Mouse (Mus musculus): ENCODE measurements around the gene Cyp4f18.
"Not testable (repeated sequence)": the region's sequence is repeated elsewhere in the genome, so short reads cannot be mapped to it uniquely, and the experiment has no call there.

The Cyp4f18 gene

DNA sequence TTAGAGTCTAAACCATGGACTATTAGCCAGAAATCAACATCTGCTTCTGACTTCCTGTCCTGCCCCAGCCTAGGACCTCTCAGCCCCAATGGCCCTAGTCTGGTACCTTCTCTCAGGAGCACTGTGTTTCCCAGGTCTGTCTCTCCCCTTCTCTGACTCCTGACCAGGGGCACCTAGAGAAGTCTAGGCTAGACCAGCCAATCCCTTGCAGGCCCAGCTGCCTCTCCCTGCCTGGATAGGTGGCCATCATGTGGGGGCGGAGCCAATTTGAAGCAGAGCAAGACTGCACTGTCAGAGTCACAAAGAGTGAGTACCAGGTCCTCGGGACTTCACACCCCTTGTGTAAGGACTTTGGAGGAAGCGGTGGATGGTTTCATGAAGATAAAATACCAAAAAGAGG is at the start of gene Cyp4f18:
Gene Cyp4f18 (minus strand): TSS at position 154 of the 400 bp plus-strand sequence.
- CTCF ChIA-PET = no interaction called here

DNA sequence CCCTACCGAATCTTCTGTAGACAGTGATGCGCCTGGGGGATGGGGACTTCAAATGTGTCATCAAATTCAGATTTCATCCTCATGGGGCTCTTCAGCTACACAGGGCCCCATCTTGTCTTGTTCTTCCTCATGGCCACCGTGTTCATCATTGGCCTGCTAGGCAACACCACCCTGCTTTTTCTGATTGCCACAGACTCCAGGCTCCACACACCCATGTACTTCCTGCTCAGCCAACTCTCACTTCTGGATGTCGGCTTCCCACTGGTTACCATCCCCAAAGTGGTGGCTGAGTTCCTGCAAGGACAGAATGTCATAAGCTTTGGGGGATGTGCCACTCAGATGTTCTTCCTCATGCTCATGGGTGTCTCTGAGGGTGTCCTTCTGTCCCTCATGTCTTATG is 48.2 kb upstream of the Cyp4f18 start:
- CTCF ChIA-PET = not testable (repeated sequence)

DNA sequence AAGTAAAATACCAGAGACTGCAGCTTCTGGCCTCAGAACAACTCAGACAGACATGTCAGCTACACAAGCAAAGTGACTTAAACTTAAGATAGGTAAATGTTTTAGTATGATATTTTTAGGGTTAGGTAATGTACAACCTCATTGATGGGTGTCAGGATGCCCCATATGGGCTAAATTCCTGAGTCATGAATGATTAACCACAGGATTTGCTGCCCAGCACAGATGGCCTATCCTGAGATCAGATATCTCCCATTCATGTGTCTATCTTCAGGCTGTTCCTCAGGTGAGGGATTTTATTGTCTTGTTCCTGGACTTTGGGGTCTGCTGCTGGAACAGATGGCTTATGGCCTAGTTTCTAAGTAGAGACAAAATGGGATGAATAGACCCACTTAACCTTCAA is 45.2 kb upstream of the Cyp4f18 start:
- CTCF ChIA-PET = not testable (repeated sequence)

DNA sequence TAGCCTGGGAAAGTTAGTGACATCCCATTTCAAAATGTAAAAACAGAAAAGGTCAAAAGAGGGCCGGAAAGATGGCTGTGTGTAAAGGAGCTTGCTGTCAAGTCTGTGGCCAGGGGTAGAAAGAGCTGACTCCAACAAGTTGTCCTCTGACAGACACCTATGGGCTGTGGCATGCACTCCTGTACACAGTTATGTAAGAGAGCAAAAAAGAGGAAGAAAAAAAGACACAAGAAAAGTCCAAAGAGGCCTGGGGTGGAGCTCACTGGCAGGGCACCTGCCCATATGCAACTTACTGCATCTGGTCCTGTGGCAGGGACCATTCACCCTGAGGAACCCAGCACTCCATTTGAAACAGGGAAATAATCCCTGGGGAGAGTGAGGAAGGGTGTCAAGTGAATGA is 33.1 kb upstream of the Cyp4f18 start:
- CTCF ChIA-PET = no interaction called here

DNA sequence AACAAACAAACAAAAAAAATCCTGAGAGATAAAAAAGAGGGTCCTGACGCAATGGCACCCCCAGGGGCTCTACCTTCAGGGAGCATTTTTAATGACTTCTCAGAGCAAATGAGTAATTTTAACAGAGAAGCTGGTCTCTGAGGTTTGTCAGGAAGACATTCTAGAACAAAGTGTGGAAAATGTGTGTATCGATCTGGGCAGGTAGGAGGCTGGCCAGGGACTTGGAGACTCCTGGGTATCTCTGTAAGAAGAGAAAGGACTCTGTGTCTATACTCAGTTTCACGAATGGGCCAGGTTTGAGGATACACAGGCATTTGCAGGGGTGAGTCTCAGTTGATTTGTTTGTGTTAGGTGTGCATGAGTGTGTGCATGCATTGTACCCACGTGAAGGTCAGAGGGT is 31.5 kb upstream of the Cyp4f18 start, which contains the start of gene Olfr372:
Gene Olfr372 (plus strand): TSS at position 301 of the 400 bp plus-strand sequence.
- CTCF ChIA-PET = not testable (repeated sequence)

DNA sequence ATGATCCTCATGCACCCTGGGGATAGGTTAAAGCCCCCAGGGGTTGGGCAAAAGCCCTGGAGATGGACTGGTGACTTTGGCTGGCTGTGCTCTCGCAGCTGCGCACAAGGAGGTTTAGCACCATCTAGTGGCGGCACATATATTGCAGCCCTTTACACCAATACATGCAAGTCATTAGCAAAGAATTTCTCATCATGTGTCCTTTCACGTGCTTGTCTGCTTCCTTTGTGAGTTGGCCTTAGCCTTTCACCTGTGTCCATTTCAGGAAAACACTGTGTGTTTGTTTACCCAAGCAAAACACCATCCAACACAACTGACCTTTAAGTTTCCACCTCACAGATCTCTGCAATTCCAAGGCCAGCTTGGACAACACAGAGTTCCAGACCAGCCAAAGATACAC is 23.5 kb upstream of the Cyp4f18 start:
- CTCF ChIA-PET = interaction anchor here (0.7 kb wide), 1 partner anchor 148 kb away, joined by 3 read pairs; no protein-coding TSS in a partner anchor

DNA sequence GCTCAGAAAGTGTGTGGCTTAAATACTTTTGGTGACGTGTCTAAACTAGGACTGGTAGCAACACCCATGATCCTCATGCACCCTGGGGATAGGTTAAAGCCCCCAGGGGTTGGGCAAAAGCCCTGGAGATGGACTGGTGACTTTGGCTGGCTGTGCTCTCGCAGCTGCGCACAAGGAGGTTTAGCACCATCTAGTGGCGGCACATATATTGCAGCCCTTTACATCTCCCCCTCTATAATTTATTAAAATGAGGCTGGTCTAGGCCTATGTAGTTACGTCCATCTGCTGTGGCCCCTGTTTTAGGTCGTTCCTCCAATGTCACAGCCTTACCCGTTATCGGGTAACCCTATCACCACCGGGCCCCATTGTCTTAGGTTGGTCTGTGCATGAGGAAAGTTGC is 15.5 kb upstream of the Cyp4f18 start:
- CTCF ChIA-PET = interaction anchor here (0.5 kb wide), 1 partner anchor 21 kb away, joined by 5 read pairs; no protein-coding TSS in a partner anchor

DNA sequence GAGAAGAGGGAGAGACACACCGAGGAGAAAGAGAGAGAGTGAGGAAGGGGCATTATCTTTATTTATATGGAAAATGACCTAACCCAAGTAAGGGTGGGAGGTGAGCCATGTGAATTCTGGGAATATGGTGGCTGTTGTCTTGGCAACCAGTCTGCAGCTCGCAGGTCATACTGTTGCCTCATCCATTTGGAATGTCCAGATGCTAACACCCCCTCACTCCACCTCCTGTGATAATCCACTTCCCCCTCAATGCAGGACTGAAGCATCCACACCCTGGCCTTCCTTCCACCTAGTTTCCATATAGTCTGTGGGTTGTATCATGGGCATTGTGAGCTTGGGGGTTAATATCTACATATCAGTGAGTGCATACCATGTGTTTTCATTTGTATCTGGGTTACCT is 10.4 kb upstream of the Cyp4f18 start:
- CTCF ChIA-PET = no interaction called here

DNA sequence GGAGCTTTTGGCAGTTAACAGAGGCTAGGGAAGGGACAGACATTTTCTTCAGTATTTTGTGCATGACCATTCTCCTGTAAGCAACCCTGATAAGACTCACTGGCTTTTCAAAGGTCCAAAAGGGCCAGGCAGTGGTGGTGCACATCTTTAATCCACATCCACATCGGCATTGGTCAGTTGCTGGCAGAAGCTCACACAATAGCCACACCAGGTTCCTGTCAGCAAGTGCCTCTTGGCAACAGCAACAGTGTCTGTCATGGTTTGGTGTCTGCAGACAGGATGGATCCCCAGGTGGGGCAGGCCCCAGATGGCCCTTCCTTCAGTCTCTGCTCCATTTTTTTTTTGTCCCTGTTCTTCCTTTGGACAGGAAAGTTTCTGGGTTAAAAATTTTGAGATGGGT is 9.6 kb upstream of the Cyp4f18 start:
- CTCF ChIA-PET = interaction anchor here (0.5 kb wide), 1 partner anchor 290 kb away, joined by 9 read pairs; no protein-coding TSS in a partner anchor

DNA sequence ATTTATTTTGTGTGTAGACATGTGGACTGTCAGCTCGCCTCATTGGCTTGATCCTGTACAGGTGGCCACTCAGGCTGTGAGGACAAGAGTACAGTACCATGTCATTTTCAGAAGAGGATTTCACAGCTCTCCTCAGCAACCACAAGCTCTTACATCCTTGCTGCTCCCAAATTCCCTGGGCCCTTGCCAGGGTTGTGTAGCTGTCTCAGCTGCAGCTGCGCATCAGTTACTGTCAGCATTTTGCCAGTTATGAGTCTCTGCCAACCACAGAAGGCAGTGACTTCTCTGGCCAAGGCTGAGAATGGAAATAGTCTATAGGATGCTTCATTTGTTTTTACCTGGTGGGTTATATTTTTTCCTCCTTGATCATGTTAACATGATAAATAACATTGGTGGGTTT is 8.7 kb upstream of the Cyp4f18 start:
- CTCF ChIA-PET = interaction anchor here (0.7 kb wide), 2 partner anchors 101 to 318 kb away, joined by 4 to 6 read pairs; no protein-coding TSS in a partner anchor

DNA sequence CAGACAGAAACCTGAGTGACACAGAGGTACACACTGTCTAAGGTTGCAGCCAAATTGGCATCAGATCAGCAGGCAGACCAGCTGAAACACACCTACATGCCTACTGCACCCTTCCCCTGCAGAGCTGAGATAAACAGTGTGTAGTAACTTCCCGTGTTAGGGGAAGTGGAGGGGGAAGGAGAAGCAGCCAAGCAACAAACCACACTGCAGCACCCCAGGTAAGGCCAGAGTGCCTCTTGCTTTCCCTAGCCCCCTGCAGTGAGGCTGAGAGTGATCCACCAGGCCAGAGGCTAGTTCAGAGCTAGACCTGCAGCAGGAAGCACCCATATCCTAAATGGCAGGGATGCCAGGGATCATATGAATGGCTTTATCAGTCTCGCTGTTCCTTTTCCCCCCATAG is 7.9 kb upstream of the Cyp4f18 start:
- CTCF ChIA-PET = not testable (repeated sequence)

DNA sequence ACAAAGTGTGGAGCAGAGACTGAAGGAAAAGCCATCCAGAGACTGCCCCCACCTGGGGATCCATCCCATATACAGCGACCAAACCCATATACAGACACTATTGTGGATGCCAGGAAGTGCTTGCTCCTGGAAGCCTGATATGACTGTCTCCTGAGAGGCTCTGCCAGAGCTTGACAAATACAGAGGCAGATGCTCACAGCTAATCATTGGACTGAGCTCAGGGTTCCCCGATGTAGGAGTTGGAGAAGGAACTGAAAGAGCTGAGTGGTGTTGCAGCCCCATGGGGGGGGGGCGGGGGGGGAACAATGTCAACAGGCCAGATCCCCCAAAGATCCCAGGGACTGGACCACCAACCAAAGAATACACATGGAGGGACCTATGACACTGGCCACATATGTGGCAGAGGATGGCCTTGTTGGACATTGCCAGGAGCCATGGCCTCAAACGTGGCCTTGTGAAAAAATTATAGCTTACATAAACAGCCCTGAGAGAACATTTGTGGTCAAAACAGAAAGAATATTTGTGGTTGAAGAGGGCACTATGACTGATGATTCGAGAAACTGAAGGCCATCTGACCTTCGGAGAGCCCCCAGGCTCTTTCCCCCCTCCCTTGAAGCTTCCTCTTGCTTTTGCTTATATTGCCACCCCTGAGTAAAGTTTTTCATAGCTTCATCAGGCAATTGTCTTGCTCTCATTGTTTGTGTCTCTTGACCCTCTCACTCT is 4.2 kb upstream of the Cyp4f18 start:
- CTCF ChIA-PET = interaction anchor here (0.7 kb wide), 1 partner anchor 60 kb away, joined by 3 read pairs; no protein-coding TSS in a partner anchor

DNA sequence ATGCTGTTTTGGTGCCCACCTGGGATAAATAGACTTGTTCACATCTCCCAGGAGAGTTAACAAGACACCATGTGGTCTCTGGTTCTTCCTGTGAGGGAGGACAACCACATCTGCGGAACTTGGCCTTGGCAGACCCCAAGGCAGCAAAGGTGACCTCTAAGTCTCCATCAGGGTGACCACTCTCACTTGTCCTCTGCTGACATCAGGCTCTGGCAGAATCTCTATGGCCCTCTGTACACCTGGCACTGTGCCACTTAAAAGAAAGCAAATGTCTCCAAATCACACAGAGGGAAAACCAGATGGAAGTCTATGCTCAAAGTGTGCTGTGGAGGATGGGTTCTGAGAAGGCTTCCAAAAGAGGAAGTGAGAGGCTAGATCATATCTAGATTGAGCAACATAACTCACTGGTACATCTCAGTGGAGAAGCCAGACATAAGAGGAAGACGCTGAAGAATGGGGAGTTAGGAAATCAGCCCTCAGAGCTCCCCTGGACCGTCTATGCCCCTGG is 1.2 kb downstream of the Cyp4f18 start:
- CTCF ChIA-PET = no interaction called here

DNA sequence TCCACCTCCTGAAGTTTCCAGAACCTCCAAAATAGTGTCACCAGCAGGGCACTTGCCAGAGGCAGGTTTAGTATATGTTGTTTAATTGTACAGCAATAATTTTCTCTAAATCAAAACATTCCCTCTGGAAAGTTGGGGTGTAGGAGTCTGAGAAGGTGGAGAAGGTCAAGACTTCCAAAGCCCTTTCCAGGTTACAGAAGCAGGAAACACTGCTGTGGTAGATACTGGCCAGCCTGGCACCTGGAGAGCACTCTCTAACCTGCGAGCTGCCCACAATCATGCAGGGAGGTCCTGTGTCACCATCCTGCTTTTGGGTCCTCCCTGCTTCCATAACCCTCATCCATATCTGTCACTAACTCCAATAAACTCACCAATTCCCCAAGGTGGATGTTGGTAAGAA is 2.7 kb downstream of the Cyp4f18 start:
- CTCF ChIA-PET = no interaction called here

DNA sequence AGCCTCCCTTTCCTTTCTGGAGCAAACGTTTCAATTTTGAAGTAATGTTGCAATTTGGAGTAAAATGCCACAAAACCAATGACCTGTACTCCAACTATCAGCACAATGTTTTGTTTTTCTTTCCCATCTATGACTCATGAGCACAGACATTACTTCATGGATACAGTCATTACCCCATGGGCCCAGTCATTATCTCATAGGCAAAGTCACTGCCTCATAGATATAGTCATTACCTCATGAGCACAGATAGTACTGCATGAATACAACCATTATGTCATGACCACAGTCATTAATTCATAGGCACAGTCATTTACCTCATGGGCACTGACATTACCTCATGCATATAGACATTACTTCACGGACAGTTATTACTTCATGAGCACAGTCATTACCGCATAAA is 3.5 kb downstream of the Cyp4f18 start:
- CTCF ChIA-PET = no interaction called here

DNA sequence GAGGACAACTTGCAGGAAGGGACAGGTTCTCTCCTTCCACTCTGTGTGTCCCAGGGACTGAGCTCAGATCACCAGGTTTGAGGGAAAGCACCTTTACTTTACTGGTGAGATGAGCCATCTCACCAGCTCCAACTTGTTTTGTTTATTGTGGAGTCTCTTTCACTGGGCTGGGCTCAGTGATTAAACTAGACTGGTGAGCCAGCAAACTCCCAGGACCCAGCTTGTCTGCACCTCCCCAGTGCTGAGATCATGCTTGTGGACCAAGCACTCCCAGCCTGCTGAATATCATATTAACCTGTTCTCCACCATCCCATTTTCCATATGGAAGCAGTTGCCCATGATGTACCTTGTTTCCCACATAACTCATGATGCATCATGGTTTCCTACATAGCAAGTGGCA is 6.5 kb downstream of the Cyp4f18 start:
- CTCF ChIA-PET = no interaction called here

DNA sequence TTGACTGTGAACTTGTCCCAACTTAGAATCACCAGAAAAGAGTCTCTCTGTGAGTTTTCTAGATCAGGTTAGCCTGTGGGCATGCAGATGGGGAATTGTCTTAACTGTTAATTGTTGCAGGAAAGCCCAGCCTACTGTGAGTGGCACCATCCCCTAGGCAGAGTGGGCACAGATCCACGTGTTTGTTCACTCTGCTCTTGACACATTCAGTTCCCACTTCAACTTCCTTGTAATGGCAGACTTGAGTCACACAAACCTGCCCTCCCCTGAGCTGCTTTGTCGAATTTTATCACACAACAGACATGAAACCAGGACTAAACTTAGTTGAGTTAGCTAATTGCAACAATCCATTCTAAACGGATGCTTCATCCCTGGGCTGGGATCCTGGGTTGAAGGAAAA is 9.2 kb downstream of the Cyp4f18 start:
- CTCF ChIA-PET = no interaction called here

DNA sequence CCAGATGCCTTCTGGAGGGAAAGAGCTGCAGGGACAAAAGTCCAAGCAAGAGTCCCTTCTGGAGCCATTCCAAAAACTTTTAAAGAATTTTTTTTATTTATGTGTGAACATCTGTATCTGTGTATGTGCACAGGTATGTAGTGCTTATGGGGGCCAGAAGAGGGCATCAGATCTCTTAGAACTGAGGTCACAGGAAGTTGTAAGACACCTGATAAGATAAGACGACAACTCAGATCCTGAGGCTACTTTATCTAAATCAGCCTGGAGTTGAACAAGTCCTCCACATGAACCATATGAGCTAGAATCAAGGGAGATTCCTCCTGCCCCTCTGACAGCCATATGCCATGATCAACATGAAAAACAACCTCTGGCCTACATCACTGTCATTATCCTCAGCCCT is 10.0 kb downstream of the Cyp4f18 start:
- CTCF ChIA-PET = no interaction called here

DNA sequence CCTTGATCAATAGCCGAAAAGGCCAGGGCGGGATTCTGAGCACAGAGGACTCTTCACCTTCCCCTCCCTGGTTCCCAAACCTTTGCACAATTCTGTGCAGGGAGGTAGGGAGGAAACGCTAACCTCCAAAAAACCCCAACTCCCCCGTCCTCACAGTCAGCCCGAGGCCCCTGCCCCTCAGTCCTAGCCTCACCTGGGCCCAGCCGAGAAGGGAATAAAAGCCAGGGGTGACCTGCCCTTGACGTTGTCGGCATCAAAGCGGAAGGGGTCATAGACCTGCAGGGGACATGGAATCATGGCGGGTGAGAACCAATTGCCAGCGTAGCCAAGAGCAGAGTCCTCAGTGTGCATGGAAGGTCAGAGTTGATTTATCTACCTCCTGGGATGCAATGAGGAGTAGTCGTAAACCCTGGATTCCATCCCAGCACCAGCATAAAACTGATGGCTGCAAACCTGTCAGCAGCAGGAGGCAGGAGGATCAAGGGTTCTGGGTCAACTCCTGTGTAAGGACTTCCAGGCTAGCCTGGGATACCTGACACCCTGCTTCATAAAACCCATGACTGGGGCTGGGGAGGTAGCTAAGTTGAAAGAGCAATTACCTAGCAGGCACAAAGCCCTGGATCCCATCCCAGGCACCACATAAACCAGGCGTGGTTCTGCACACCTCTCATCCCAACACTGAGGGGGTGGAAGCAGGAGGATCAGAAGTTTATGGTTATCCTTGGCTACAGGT is 20.4 kb downstream of the Cyp4f18 start:
- CTCF ChIA-PET = no interaction called here

DNA sequence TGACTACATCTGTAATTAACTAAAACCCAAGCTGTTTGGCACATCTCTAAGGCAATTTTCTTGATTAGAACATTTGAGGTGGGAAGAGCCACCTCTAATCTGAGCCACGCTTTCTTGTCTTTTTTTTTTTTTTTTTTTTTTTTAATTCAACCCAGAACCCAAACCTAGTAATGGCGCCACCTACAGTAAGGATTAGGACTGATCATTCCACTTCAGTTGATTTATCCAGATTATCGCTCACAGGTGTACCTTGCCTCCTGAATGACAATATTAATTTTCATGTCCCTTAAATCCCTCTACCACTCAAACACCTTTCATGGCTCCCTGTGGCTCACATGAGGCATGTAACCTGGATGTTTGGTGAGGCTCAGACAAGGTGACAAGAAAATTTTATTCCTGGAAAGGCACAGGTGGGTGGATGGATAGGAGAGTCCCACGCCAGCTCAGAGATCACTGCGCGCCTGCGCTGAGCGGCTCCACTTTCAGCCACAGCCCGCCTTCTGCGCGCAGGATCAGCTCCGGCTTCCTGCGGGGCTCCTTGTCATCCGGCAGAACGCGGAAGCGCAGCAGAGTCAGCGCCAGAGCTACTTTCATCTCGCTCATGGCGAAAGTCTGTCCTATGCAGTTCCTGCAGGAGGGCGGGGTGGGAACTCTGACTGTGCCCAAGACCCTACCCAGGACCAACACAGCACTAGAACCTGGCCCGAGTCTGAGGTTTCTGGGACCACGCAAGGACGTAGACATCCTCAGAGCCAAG is 21.1 kb downstream of the Cyp4f18 start:
- CTCF ChIA-PET = interaction anchor here (0.7 kb wide), 1 partner anchor 376 kb away, joined by 16 read pairs; no protein-coding TSS in a partner anchor

DNA sequence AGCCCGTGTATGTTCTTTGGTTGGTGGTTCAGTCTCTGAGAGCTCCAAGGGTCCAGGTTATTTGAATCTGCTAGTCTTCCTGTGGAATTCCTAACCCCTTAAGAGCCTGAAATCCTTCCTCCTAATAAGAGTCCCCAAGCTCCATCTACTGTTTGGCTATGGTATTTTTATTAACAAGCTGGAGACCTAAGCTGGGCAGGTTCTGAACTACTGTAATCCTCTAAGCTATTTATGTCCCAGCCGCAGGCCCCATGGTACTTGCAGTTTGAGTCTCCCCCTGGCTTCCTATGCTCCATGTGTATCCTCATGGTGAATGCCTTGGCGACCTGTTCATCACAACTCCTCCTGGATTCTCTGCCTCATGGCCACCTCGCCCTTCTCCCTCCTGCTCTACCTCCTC is 24.8 kb downstream of the Cyp4f18 start:
- CTCF ChIA-PET = no interaction called here

DNA sequence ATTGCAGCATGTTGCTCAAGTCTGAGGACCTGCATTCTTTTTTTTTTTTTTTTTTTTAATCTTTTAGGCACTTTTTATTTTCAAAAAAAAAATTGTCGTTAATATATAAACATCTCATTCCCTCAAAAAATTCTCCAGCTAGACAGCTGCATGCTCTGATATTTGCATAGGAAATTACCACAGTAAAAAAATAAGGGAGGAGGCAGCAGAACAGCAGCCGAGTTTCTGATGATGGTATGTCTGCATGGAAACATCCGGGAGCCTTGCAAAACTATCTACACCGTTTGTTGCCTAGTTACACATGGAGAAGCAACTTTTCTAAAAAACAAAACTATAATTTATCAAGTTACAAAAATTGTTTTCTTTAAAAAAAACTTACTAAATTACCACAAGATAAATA is 28.0 kb downstream of the Cyp4f18 start:
- CTCF ChIA-PET = no interaction called here

Measured in spleen, embryonic (tissue).